Mouse (Mus musculus) neutrophil, adult 83 days (primary cell): ENCODE results near the gene Dusp12. TPM values are rescaled to one million over a fixed set of nuclear protein-coding genes. Genes with fewer than 3 reads are reported as not detected.

Experiments used
- total RNA-seq, 2 experiments: library from RNA; stranded (reverse); gene quantifications; one replicate each; pipeline ENCODE4 v1.2.4; 2023

Dusp12 gene
- 1 to 10 TPM; 4.4 to 8.2 TPM for total RNA-seq

GRCm38 (mm10) chr1:170884978-170885561 is at the start of gene Dusp12, which contains the start of gene Gm26620:
TSS of gene Dusp12 (minus strand) at chr1:170885540.
TSS of gene Gm26620 (plus strand) at chr1:170885065.

DNA sequence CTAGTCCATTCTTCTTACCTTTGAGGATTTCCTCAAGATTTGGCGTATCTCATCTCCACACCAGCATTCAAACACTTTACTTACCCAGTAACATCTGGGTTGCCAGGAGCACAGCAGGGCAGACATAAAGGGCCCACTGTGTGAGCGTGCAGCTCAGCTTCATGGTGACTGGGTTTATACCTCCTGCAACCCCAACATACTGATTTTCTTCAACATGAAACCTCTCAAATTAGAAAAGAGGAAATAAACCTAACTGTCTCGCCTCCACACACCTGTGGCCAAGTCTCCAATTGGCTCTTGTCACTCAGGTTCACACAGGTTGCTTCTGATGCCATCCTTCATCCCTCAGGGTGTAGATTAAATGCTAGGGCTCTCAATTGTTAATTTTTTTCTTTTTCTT is 42.0 kb upstream of the Dusp12 start, which contains the start of gene Fcrla:
Gene Fcrla (minus strand): TSS at position 206 of the 400 bp plus-strand sequence.

DNA sequence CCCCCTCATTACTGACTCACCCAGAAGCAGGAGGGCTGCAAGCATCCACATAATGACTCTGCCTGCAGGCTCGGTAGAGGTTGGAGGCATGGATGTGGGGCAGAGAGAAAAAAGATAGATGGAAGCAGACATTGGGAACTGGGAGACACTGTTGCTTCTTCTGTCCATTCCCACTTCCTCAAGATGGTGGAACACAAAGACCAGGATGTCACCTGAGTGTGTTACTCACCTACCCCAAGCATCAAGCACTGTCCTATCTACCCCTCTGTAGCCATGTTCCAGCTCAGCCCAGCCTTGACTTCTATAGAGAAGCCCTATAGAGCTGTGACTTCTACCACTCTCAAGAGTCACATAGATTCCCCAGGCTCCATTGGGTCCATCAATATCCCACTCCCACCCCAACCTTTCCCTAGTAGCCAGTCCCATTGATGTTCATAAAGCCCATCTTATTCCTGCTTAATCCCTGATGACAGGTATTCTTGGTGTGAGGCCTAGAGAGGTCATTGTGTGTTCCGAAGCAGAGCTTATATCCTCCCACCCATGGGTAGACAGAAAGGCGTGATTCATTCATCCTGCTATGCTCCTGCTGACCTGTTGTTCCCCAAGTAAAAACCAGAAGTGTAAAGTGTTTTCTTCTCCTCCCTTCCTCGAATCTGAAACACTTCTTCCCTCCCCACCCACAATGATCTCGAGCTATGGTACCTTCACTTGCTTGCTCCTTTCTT is 27.7 kb upstream of the Dusp12 start, which contains the start of gene Fcrlb:
Gene Fcrlb (minus strand): TSS at position 51 of the 725 bp plus-strand sequence.

GRCm38 (mm10) chr1:170867691-170868105 is 17.6 kb downstream of the Dusp12 start, which contains the start of gene Atf6:
TSS of gene Atf6 (minus strand) at chr1:170867771.

Other genes starting within 250 kb of the Dusp12 start
- 10 to 100 TPM; 30.5 to 30.8 TPM for gene Olfml2b, start 241.0 kb downstream of the Dusp12 start, total RNA-seq
- 10 to 100 TPM; 20.0 to 23.1 TPM for gene Atf6, start 17.8 kb downstream of the Dusp12 start, total RNA-seq
- not detected for gene Gm26620, start 475 bp downstream of the Dusp12 start, total RNA-seq
- not detected for gene Fcrlb, start 27.4 kb upstream of the Dusp12 start, total RNA-seq
- 1 to 10 TPM; 2.5 to 3.7 TPM for gene Fcrla, start 42.0 kb upstream of the Dusp12 start, total RNA-seq
- gene Fcgr2b, start 91.0 kb upstream of the Dusp12 start, total RNA-seq, result 100 to 1,000 TPM in 1 of 2 experiments, 10 to 100 TPM in 1; 92.8 to 105 TPM
- gene Fcgr4, start 133.4 kb upstream of the Dusp12 start, total RNA-seq, result 10 to 100 TPM; 69.2 to 69.8 TPM
- 100 to 1,000 TPM; 397 to 420 TPM for gene Fcgr3, start 179.4 kb upstream of the Dusp12 start, total RNA-seq
- under 1 TPM in 1 of 2 experiments, not detected in 1; 0.48 TPM for gene Cfap126, start 228.4 kb upstream of the Dusp12 start, total RNA-seq